Mouse (Mus musculus) embryonic fibroblast, embryonic 13.5 days (primary cell): ENCODE data around the gene Mrap.

ENCODE experiments used
- CTCF ChIP-seq: IDR thresholded peaks from 2 replicates; pipeline ENCODE4 v1.5.1; 2011; ENCODE audit warnings: mild to moderate bottlenecking, control low read depth, low read length, moderate library complexity, borderline replicate concordance; ENCODE audit not compliant: insufficient read depth
- POLR2A ChIP-seq: IDR thresholded peaks from 2 replicates; pipeline ENCODE4 v1.6.1; 2011; ENCODE audit warnings: low read depth, mild to moderate bottlenecking, control low read depth, low read length, moderate library complexity

DNA sequence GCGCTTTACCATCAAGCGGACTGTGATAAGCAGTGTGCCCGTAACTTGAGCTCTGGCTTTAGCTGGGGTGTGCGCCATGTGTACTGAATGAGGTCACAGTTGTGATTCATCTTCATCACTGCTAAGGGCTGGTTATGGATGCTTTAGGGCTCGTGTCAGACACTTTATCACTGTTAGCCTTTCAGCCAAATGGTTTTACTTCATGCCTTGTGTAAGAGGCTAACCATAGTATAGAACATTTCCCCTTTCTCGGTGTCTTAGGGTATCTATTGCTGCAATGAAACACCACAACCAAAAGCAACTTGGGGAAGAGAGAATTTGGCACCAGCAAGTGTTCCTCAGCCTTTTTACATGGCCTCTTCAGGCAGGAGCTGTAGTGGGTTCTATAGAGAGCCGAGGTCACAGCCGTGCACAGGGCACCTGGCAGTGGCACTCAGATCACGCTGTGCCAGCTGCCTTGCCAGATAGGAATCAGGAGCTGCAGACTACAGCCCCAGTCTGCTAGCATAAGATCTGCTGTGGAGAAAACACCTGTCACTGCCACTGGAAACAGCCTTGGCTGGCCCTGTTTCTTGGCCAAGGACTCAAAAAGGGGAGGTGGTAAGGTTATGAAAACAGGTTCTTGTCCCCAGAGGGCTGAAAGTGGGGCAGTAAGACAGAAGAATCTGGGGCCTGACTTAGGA lies 27.3 kb downstream of the Mrap start:
- TF ChIP-seq CTCF: no peak
- TF ChIP-seq POLR2A: no peak
